Mouse (Mus musculus) neural tube, embryonic 10.5 days (tissue): ENCODE data around the gene Ptprn2.

Experiments used
- DNase-seq: peaks from one replicate; pipeline ENCODE4 v3.0.0-alpha.2; 2017; ENCODE audit warnings: low spot score; ENCODE audit errors: extremely low spot score

The Ptprn2 gene

GRCm38 (mm10) chr12:117127485-117127884 is 642.0 kb downstream of the Ptprn2 start:
- no peak for DNase-seq

GRCm38 (mm10) chr12:117132095-117132494 is 646.6 kb downstream of the Ptprn2 start:
- DNase-seq, result peak; percentile 26

GRCm38 (mm10) chr12:117135205-117135604 is 649.7 kb downstream of the Ptprn2 start:
- DNase-seq, result no peak

GRCm38 (mm10) chr12:117136472-117137010 is 651.0 kb downstream of the Ptprn2 start:
- DNase-seq, result no peak

GRCm38 (mm10) chr12:117140901-117141300 is 655.4 kb downstream of the Ptprn2 start:
- no peak for DNase-seq

GRCm38 (mm10) chr12:117141394-117141793 is 655.9 kb downstream of the Ptprn2 start:
- no peak for DNase-seq

- no peak for DNase-seq
Observed at GRCm38 (mm10) chr12:117149176-117149575, 663.7 kb downstream of the Ptprn2 start.

GRCm38 (mm10) chr12:117150611-117151395 is 665.3 kb downstream of the Ptprn2 start:
- peak; percentile 70 for DNase-seq

- no peak for DNase-seq
Observed at GRCm38 (mm10) chr12:117151611-117152010, 666.1 kb downstream of the Ptprn2 start.

- DNase-seq, result peak; percentile 54
Observed at GRCm38 (mm10) chr12:117152366-117153165, 667.0 kb downstream of the Ptprn2 start.

- no peak for DNase-seq
Observed at GRCm38 (mm10) chr12:117153166-117153480, 667.6 kb downstream of the Ptprn2 start.

- peak; percentile 75 for DNase-seq
Observed at GRCm38 (mm10) chr12:117153671-117154355, 668.3 kb downstream of the Ptprn2 start.

- DNase-seq, result no peak
Observed at GRCm38 (mm10) chr12:117154356-117155243, 669.1 kb downstream of the Ptprn2 start.

GRCm38 (mm10) chr12:117155307-117156220 is 670.0 kb downstream of the Ptprn2 start:
- peak; percentile 77 for DNase-seq

GRCm38 (mm10) chr12:117156256-117156655 is 670.7 kb downstream of the Ptprn2 start:
- no peak for DNase-seq

GRCm38 (mm10) chr12:117156786-117157185 is 671.3 kb downstream of the Ptprn2 start:
- DNase-seq, result no peak

GRCm38 (mm10) chr12:117157249-117157648 is 671.7 kb downstream of the Ptprn2 start:
- no peak for DNase-seq

GRCm38 (mm10) chr12:117157660-117158386 is 672.3 kb downstream of the Ptprn2 start:
- DNase-seq, result no peak
